Mouse (Mus musculus) T-helper 17 cell (primary cell): ENCODE results near the gene Agap2.

Source experiments
- in situ Hi-C, 2 experiments: fragments of 300-600 bp; cut with MboI, MseI; formaldehyde crosslinking; loops; 1 replicate in 1 of 2; 2 replicates in 1 of 2; pipeline ENCODE4 v1.15.1; 2025; ENCODE audit warnings: high pct_unique_total_duplicates in 2 of 2

Agap2 gene

GRCm38 (mm10) chr10:127075080-127075479 lies at the start of gene Agap2:
Agap2 (plus strand) TSS chr10:127075284.
- in situ Hi-C loops, result loop anchor here in 1 of 2 experiments (5.0 kb wide), 1 partner anchor 97 kb away; no protein-coding TSS in a partner anchor

GRCm38 (mm10) chr10:127030336-127031296 lies 44.5 kb upstream of the Agap2 start, which contains the start of gene Tsfm:
Tsfm (minus strand) TSS chr10:127030840.
- in situ Hi-C loops, result loop anchor here in 1 of 2 experiments (5.0 kb wide), 1 partner anchor 48 kb away; no protein-coding TSS in a partner anchor

GRCm38 (mm10) chr10:127033301-127033741 lies 41.8 kb upstream of the Agap2 start:
- in situ Hi-C loops, result loop anchor here in 1 of 2 experiments (5.0 kb wide), 1 partner anchor 51 kb away; no protein-coding TSS in a partner anchor

- in situ Hi-C loops, result loop anchor here in 1 of 2 experiments (5.0 kb wide), 1 partner anchor 109 kb away; no protein-coding TSS in a partner anchor
Measured at GRCm38 (mm10) chr10:127036273-127036672, 38.8 kb upstream of the Agap2 start.

GRCm38 (mm10) chr10:127037641-127038040 lies 37.4 kb upstream of the Agap2 start:
- in situ Hi-C loops, result loop anchor here in 1 of 2 experiments (5.0 kb wide), 1 partner anchor 110 kb away; no protein-coding TSS in a partner anchor

- in situ Hi-C loops, result no loop called here
Measured at GRCm38 (mm10) chr10:127040569-127041214, 34.4 kb upstream of the Agap2 start.

GRCm38 (mm10) chr10:127041274-127041766 lies 33.8 kb upstream of the Agap2 start, which contains the start of the genes Mettl1 and Eef1akmt3:
Mettl1 (plus strand) TSS chr10:127041414.
Eef1akmt3 (minus strand) TSS chr10:127041513.
- in situ Hi-C loops, result no loop called here

GRCm38 (mm10) chr10:127041774-127042338 lies 33.2 kb upstream of the Agap2 start:
- in situ Hi-C loops, result no loop called here

GRCm38 (mm10) chr10:127042468-127043115 lies 32.5 kb upstream of the Agap2 start:
- in situ Hi-C loops, result no loop called here

- in situ Hi-C loops, result no loop called here
Measured at GRCm38 (mm10) chr10:127043187-127043586, 31.9 kb upstream of the Agap2 start.

- in situ Hi-C loops, result no loop called here
Measured at GRCm38 (mm10) chr10:127047954-127048353, 27.1 kb upstream of the Agap2 start, which contains the start of gene Cyp27b1. Cyp27b1 (plus strand) TSS chr10:127048250.

GRCm38 (mm10) chr10:127048608-127049394 lies 26.3 kb upstream of the Agap2 start:
- in situ Hi-C loops, result no loop called here

GRCm38 (mm10) chr10:127049395-127050118 lies 25.5 kb upstream of the Agap2 start:
- in situ Hi-C loops, result no loop called here

GRCm38 (mm10) chr10:127050119-127050474 lies 25.0 kb upstream of the Agap2 start:
- in situ Hi-C loops, result no loop called here

- in situ Hi-C loops, result no loop called here
Measured at GRCm38 (mm10) chr10:127054646-127055045, 20.4 kb upstream of the Agap2 start.

GRCm38 (mm10) chr10:127055406-127055805 lies 19.7 kb upstream of the Agap2 start:
- in situ Hi-C loops, result no loop called here

- in situ Hi-C loops, result no loop called here
Measured at GRCm38 (mm10) chr10:127056490-127056889, 18.6 kb upstream of the Agap2 start.

GRCm38 (mm10) chr10:127058161-127058560 lies 16.9 kb upstream of the Agap2 start:
- in situ Hi-C loops, result no loop called here

- in situ Hi-C loops, result no loop called here
Measured at GRCm38 (mm10) chr10:127058708-127059107, 16.4 kb upstream of the Agap2 start.
